Mouse (Mus musculus): ENCODE measurements around the gene Smco4. TPM values are rescaled to one million over a fixed set of nuclear protein-coding genes. Genes with fewer than 3 reads are reported as not detected.

Gene Smco4
- 2.8 and 3.9 TPM in 2 replicates for polyA plus RNA-seq (2015; fragmentation: Nextera tagmentation; extraction: Ambion mirVana)

DNA sequence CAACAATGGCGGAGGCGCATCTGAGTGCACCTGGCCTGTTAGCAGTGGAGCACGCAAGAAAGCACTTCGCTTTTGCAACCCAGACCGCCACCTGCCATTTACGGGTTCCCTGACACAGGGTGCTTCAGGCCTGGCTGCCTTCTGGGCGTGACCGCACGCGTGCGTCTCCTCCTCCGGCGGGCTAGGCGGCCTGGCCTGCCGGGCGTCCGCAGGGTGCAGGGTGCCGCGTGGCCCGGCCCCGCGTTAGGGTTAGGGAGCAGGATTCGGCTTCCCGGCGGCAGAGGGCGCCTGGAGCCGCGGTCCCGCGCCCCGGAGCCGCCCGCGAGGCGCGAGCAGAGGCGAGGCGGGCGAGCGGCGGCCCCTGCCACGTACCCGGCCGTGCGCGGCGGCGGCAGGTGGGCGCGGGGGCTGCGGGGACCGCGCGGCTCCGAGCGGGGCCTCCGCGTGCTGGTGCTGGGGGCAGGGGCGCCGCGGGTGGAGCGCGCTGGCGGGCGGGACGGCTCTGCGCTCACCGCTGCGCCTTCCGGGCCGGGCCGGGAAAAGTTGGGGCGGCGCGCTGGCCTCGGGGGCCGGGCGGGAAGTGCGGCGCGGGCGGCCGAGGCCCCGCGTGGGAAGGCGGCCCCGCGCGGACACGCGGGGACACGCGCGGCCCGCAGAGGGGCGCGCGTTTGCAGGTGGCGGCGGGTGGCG is at the start of gene Smco4:
Smco4 (plus strand) TSS at position 198 of the 690 bp plus-strand sequence.
- no peaks in the 10 kb centered on the region for H3K9me3 ChIP-seq (replicated peaks; ENCODE audit: control insufficient read depth, low read length)

DNA sequence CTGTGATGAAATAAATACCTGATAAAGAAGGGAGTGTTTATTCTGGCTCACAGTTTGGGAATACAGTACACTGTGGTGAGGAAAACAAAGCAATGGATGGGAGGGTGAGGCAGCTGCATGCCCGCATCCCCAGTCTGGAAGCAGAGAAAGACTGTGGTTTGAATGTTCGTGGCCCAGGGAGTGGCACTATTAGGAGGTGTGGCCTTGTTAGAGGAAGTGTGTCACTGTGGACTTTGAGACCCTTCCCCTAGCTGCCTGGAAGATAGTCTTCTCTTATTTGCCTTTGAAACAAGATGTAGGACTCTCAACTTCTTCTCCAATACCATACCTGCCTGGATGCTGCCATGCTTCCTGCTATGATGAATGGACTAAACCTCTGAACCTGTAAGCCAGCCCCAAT is 45.8 kb upstream of the Smco4 start:
- no peak overlapping the region for H3K4me3 ChIP-seq (replicated peaks; ENCODE audit: low read length)
- no peak overlapping the region for H3K9ac ChIP-seq (ENCODE audit: low read length)
- no peaks in the 10 kb centered on the region for H3K4me1 ChIP-seq (ENCODE audit: control insufficient read depth, insufficient read depth, low read length)
- WGBS: 71% methylated on average over 2 of the region's 2 CpGs
- H3K27ac ChIP-seq (ENCODE audit: low read length): no peak overlapping the region
- no peak for ATAC-seq (ENCODE audit: insufficient read depth, low FRiP score)
- H3K27me3 ChIP-seq (ENCODE audit: control insufficient read depth, insufficient read depth, low read length): no peaks in the 10 kb centered on the region
- H3K36me3 ChIP-seq (ENCODE audit: control insufficient read depth, insufficient read depth, low read length): no peaks in the 10 kb centered on the region
- H3K9me3 ChIP-seq (replicated peaks; ENCODE audit: control insufficient read depth, low read length): no peaks in the 10 kb centered on the region
- H3K4me2 ChIP-seq (ENCODE audit: low read depth, low read length): no peak overlapping the region

More for the DNA sequence above, at the start of gene Smco4:
- H3K27ac ChIP-seq (ENCODE audit: low read length): peak within 1 kb of the TSS; percentile 75
- WGBS: under 1% methylated on average over 73 of the region's 101 CpGs
- peaks cover 6% of the 10 kb centered on the region for H3K27me3 ChIP-seq (ENCODE audit: control insufficient read depth, insufficient read depth, low read length)
- no peaks in the 10 kb centered on the region for H3K36me3 ChIP-seq (ENCODE audit: control insufficient read depth, insufficient read depth, low read length)
- H3K4me1 ChIP-seq (ENCODE audit: control insufficient read depth, insufficient read depth, low read length): peaks cover 16% of the 10 kb centered on the region
- peak; percentile 84 for ATAC-seq (ENCODE audit: insufficient read depth, low FRiP score)
- peak within 1 kb of the TSS; percentile 93 for H3K9ac ChIP-seq (ENCODE audit: low read length)
- H3K4me3 ChIP-seq (replicated peaks; ENCODE audit: low read length): peak within 1 kb of the TSS; percentile 74
- peak within 1 kb of the TSS; percentile 77 for H3K4me2 ChIP-seq (ENCODE audit: low read depth, low read length)

DNA sequence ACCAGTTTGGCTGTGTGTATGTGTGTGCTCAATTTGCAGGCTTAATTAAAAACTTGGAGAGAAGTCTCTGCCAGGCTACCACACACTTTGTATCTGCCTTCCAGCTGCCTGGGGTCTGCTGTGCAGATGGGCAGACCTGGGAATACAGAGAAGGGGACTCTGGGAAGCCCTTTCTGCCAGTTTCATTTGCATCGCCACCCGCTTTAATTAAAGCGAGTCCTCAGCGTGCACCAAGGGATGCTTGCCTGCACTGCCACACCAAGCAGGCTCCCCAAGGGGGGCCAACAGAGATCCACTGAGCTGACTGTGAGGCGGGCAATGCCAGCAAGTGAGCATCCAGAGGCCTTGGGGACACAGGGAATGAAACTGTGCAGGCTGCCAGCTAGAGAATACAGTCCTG is 42.3 kb upstream of the Smco4 start:
- no peak overlapping the region for H3K4me2 ChIP-seq (ENCODE audit: low read depth, low read length)
- no peak overlapping the region for H3K4me3 ChIP-seq (replicated peaks; ENCODE audit: low read length)
- H3K36me3 ChIP-seq (ENCODE audit: control insufficient read depth, insufficient read depth, low read length): no peaks in the 10 kb centered on the region
- H3K4me1 ChIP-seq (ENCODE audit: control insufficient read depth, insufficient read depth, low read length): no peaks in the 10 kb centered on the region
- H3K9me3 ChIP-seq (replicated peaks; ENCODE audit: control insufficient read depth, low read length): no peaks in the 10 kb centered on the region
- H3K27ac ChIP-seq (ENCODE audit: low read length): no peak overlapping the region
- WGBS: 61% methylated on average over 5 of the region's 5 CpGs
- ATAC-seq (ENCODE audit: insufficient read depth, low FRiP score): no peak
- H3K9ac ChIP-seq (ENCODE audit: low read length): no peak overlapping the region
- H3K27me3 ChIP-seq (ENCODE audit: control insufficient read depth, insufficient read depth, low read length): no peaks in the 10 kb centered on the region

DNA sequence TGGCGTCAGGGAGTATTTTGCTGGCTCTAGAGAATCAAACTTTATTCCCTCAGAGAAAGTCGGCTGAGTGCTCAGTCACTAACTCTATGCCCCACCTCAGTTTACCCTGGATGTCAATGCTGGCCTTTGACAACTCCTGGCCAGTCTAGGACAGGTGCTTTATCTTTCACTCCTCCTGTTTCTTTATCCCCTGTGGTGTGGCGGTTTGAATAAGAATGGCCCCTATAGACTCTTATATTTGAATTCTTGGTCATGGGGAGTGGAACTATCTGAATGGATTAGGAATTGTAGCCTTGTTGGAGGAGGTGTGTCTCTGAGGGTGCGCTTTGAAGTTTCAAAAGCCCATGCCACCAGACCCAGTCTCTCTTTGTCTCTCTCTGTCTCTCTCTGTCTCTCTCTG is 21.0 kb upstream of the Smco4 start:
- Histone ChIP-seq H3K36me3 (ENCODE audit: control insufficient read depth, insufficient read depth, low read length) (no peaks in the 10 kb centered on the region), H3K4me1 (ENCODE audit: control insufficient read depth, insufficient read depth, low read length) (no peaks in the 10 kb centered on the region), H3K27ac (ENCODE audit: low read length) (no peak overlapping the region), H3K27me3 (ENCODE audit: control insufficient read depth, insufficient read depth, low read length) (no peaks in the 10 kb centered on the region), H3K4me2 (ENCODE audit: low read depth, low read length) (no peak overlapping the region), H3K4me3 (replicated peaks; ENCODE audit: low read length) (no peak overlapping the region), H3K9me3 (replicated peaks; ENCODE audit: control insufficient read depth, low read length) (no peaks in the 10 kb centered on the region), H3K9ac (ENCODE audit: low read length) (no peak overlapping the region)
- ATAC-seq (ENCODE audit: insufficient read depth, low FRiP score): no peak
- WGBS: 69% methylated on average over 4 of the region's 4 CpGs

DNA sequence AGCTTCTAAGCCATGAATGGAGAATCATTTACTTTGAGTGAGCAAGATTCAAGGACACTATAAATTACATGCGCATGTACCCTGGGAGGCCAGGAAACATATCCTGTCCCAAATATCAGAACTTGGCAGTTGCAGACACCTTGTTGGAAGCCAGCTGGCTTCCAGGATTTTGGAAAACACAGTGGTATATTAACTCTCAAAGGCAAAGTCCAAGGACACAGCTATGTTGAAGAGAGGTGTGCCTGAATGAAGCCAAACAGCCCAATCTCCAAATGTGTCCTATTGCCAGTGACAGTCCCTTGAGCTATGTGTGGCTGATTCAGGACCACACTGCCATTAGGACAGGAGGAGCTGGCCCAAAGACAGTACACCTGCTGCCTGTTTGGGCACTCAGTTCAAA is 20.0 kb upstream of the Smco4 start:
- 87% methylated on average over 1 of the region's 1 CpGs for WGBS
- no peak for ATAC-seq (ENCODE audit: insufficient read depth, low FRiP score)
- H3K4me2 ChIP-seq (ENCODE audit: low read depth, low read length): no peak overlapping the region
- no peak overlapping the region for H3K27ac ChIP-seq (ENCODE audit: low read length)
- H3K4me3 ChIP-seq (replicated peaks; ENCODE audit: low read length): no peak overlapping the region
- H3K4me1 ChIP-seq (ENCODE audit: control insufficient read depth, insufficient read depth, low read length): no peaks in the 10 kb centered on the region
- H3K9ac ChIP-seq (ENCODE audit: low read length): no peak overlapping the region
- H3K9me3 ChIP-seq (replicated peaks; ENCODE audit: control insufficient read depth, low read length): no peaks in the 10 kb centered on the region
- H3K27me3 ChIP-seq (ENCODE audit: control insufficient read depth, insufficient read depth, low read length): no peaks in the 10 kb centered on the region
- H3K36me3 ChIP-seq (ENCODE audit: control insufficient read depth, insufficient read depth, low read length): no peaks in the 10 kb centered on the region

DNA sequence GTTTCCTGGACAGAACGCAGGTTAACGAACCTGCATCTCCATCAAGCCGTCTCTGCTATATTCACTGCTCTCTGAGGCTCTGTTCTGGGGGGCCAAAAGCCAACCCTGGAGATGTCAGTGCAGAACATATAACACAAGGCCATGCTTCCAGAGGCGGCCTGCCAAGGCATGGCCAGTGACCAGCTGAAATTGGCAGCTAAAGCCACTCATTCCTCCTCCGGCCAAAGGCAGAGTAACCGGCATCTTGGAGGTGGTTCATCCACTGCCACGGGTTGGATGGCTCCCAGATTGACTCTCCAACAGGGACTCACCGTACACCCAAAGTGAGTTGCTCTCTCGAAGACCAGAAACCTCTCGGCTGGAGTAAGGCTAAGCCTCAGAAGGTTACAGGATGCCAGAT is 15.7 kb upstream of the Smco4 start:
- no peak overlapping the region for H3K27ac ChIP-seq (ENCODE audit: low read length)
- WGBS: 84% methylated on average over 10 of the region's 10 CpGs
- no peak for ATAC-seq (ENCODE audit: insufficient read depth, low FRiP score)
- no peaks in the 10 kb centered on the region for H3K27me3 ChIP-seq (ENCODE audit: control insufficient read depth, insufficient read depth, low read length)
- H3K9ac ChIP-seq (ENCODE audit: low read length): no peak overlapping the region
- H3K36me3 ChIP-seq (ENCODE audit: control insufficient read depth, insufficient read depth, low read length): no peaks in the 10 kb centered on the region
- H3K4me3 ChIP-seq (replicated peaks; ENCODE audit: low read length): no peak overlapping the region
- H3K9me3 ChIP-seq (replicated peaks; ENCODE audit: control insufficient read depth, low read length): no peaks in the 10 kb centered on the region
- H3K4me2 ChIP-seq (ENCODE audit: low read depth, low read length): no peak overlapping the region
- H3K4me1 ChIP-seq (ENCODE audit: control insufficient read depth, insufficient read depth, low read length): no peaks in the 10 kb centered on the region

DNA sequence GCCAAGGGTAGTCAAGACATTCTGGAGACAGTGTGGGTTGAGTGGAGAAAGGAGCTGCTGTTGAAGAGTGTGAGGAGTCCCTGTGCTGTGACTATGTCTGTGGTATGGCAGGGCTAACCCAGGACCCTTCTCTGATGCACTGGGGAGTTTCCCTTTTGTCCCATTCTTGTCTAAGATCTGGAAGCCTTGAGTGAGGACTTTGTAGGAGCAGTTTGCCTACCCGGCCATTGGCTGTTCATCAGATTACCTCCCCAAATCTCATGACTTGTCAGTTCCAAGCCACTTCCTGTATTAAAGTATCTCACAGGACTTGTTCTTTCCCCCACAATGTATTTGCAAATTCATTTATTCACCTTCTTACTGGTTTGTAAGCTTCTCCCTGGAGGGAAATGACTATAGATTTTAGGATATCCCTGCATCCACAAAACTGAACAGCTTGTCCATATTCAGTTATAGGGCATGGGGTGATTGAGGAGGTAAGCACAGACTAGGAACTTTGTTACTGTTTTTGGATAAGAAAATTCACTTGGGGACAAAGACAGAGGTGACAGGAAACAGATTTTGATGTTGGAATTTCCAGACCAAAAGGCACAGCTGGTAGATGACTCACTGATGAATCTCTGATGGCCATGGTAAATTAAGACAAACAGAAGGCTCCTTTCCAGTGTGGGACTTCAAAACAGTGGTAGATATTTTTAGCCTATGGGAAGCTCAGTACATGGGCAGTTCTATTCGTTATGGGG is 5.4 kb upstream of the Smco4 start:
- Histone ChIP-seq H3K4me1 (ENCODE audit: control insufficient read depth, insufficient read depth, low read length) (peaks cover 3% of the 10 kb centered on the region; the same call in 1 of the 2 replicates), H3K9me3 (replicated peaks; ENCODE audit: control insufficient read depth, low read length) (no peaks in the 10 kb centered on the region), H3K27ac (ENCODE audit: low read length) (no peak overlapping the region), H3K4me3 (replicated peaks; ENCODE audit: low read length) (no peak overlapping the region), H3K27me3 (ENCODE audit: control insufficient read depth, insufficient read depth, low read length) (peaks cover 6% of the 10 kb centered on the region), H3K9ac (ENCODE audit: low read length) (no peak overlapping the region), H3K36me3 (ENCODE audit: control insufficient read depth, insufficient read depth, low read length) (no peaks in the 10 kb centered on the region), H3K4me2 (ENCODE audit: low read depth, low read length) (no peak overlapping the region)
- ATAC-seq (ENCODE audit: insufficient read depth, low FRiP score): no peak
- WGBS: 59% methylated on average over 2 of the region's 2 CpGs

DNA sequence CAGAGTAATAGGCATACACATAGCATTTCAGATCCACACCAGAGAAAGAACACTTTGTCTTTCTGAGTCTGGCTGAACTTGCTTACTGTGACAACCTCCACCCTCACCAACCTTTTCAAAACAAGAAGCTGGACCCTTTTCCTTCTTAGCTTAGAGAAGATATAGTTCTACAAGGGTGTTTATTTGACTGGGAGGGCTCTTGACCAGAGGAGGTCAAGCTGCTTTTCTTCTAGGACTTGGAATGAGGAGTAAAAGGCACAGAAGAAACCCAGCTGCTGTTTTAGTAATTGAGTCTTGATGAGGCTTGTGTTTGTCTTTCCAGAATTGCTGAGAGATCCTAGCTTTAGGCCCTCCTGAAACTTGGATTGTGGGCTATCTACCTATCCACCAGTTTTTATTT is 3.9 kb upstream of the Smco4 start:
- H3K9ac ChIP-seq (ENCODE audit: low read length): no peak overlapping the region
- H3K27ac ChIP-seq (ENCODE audit: low read length): no peak overlapping the region
- peaks cover 3% of the 10 kb centered on the region for H3K4me1 ChIP-seq (ENCODE audit: control insufficient read depth, insufficient read depth, low read length)

DNA sequence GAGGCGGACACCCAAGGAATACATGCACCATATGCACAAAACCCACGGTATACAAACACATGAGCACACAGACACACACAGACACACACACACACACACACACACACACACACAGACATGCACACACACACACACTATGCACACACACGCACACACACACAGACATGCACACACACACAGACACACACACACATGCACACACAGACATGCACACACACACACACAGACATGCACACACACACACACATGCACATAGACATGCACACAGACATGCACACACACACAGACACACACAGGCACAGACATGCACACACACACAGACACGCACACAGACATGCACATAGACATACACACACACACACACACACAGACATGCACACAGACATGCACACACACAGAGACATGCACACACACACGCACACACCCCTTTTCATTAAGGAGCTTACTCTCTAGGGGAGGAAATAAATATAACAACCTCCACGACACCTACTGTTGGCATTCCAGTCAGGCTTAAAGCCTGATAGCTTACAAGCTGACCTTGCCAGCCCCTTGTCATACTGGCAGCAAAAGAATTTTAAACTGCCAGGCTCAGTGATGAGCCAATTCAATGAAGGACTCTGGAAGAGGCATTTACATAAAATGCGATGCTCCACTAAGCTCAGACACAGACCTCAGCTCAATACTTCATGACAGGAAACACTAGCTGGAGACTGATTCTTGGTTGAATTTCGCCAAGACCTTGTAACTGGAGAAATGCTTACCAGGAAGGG is 2.7 kb upstream of the Smco4 start:
- 83% methylated on average over 8 of the region's 8 CpGs for WGBS
- no peaks in the 10 kb centered on the region for H3K9me3 ChIP-seq (replicated peaks; ENCODE audit: control insufficient read depth, low read length)
- H3K4me1 ChIP-seq (ENCODE audit: control insufficient read depth, insufficient read depth, low read length): peaks cover 5% of the 10 kb centered on the region
- H3K27me3 ChIP-seq (ENCODE audit: control insufficient read depth, insufficient read depth, low read length): peaks cover 6% of the 10 kb centered on the region
- H3K4me2 ChIP-seq (ENCODE audit: low read depth, low read length): no peak overlapping the region
- ATAC-seq (ENCODE audit: insufficient read depth, low FRiP score): no peak
- H3K9ac ChIP-seq (ENCODE audit: low read length): no peak overlapping the region
- H3K27ac ChIP-seq (ENCODE audit: low read length): no peak overlapping the region
- no peaks in the 10 kb centered on the region for H3K36me3 ChIP-seq (ENCODE audit: control insufficient read depth, insufficient read depth, low read length)
- no peak overlapping the region for H3K4me3 ChIP-seq (replicated peaks; ENCODE audit: low read length)

More for the DNA sequence above, 3.9 kb upstream of the Smco4 start:
- no peak overlapping the region for H3K4me3 ChIP-seq (replicated peaks; ENCODE audit: low read length)
- ATAC-seq (ENCODE audit: insufficient read depth, low FRiP score): no peak
- H3K4me2 ChIP-seq (ENCODE audit: low read depth, low read length): no peak overlapping the region
- peaks cover 6% of the 10 kb centered on the region for H3K27me3 ChIP-seq (ENCODE audit: control insufficient read depth, insufficient read depth, low read length)
- no peaks in the 10 kb centered on the region for H3K36me3 ChIP-seq (ENCODE audit: control insufficient read depth, insufficient read depth, low read length)
- no peaks in the 10 kb centered on the region for H3K9me3 ChIP-seq (replicated peaks; ENCODE audit: control insufficient read depth, low read length)
